In the genomic region with DNA sequence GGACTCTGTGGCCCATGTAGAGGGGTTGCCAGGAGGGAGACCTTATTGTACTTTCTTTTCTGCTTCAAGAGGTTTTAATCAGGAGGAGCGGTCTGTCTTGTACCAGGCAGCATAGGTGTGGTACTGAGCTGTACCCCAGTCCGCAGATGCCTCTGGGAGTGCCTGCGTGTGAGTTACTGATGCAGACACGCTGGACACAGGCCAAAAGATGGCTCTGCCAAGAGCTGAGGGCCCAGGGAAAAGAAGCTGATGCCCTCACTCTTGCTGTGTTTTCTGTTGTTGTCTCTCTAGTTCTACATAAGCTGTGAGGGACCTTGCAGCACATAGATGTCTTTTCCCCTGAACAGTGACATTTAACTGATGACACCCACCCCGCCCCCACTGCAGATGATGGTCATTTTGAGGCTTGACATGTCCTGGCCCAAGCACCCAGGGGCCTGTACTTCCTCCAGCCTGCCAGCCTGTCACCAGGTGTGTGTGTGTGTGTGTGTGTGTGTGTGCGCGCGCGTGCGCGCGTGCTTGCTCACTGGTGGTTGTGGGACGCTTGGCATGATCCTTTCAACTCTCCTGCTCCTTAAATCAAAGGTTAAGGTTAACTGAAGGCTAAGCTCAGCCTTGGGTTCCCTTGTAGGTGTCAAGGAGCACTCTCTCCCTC, we compare ENCODE assay signal across 9 mouse cellular contexts. TPM values are rescaled to one million over a fixed set of nuclear protein-coding genes. Genes with fewer than 3 reads are reported as not detected.
DNase-seq lines count a peak whose midpoint lies in the region; ATAC-seq and TF ChIP-seq lines count a peak whose summit lies in the region.
"Had no signal": no experiment of that assay in that cellular context is flagged by ENCODE, and none has a peak within 500 bp of the region (broad histone marks: within the 10 kb centered on the region; RNA-seq: fewer than 3 reads in every experiment).

No protein-coding gene starts in this region.

- no peak for TF ChIP-seq EP300 in heart, postnatal 0 days (IDR thresholded peaks at IDR 0.05; ENCODE audit: low read depth)

- H3K9me3 ChIP-seq in heart, postnatal 0 days (replicated peaks; ENCODE audit: control insufficient read depth, low read length), result no peaks in the 10 kb centered on the region
- H3K9me3 ChIP-seq in heart, embryonic 10.5 days, result no peaks in the 10 kb centered on the region
- no peaks in the 10 kb centered on the region for H3K9me3 ChIP-seq in neural tube, embryonic 13.5 days
- no peaks in the 10 kb centered on the region for H3K9me3 ChIP-seq in neural tube, embryonic 15.5 days (replicated peaks)

- TF ChIP-seq CTCF in heart, postnatal 0 days (IDR thresholded peaks at IDR 0.05; ENCODE audit: low read depth), result no peak
- no peak for TF ChIP-seq CTCF in thymus, adult 2 months (IDR thresholded peaks at IDR 0.05; ENCODE audit: borderline replicate concordance, control insufficient read depth, extremely low read depth, insufficient read depth, low read length, poor library complexity)

- no peak overlapping the region for H3K27ac ChIP-seq in heart, postnatal 0 days (ENCODE audit: low read depth)
- H3K27ac ChIP-seq in heart, embryonic 10.5 days, result no peak overlapping the region
- peak overlapping the region; percentile 49; the same call in 1 of the 2 replicates for H3K27ac ChIP-seq in neural tube, embryonic 13.5 days (replicated peaks)
- no peak overlapping the region for H3K27ac ChIP-seq in neural tube, embryonic 15.5 days (replicated peaks)
- H3K27ac ChIP-seq in thymus, adult 2 months (ENCODE audit: control insufficient read depth, insufficient read depth, low read length), result peak overlapping the region; percentile 6; the same call in 1 of the 2 replicates

- H3K36me3 ChIP-seq in heart, postnatal 0 days (replicated peaks; ENCODE audit: control insufficient read depth, insufficient read depth, low read length), result peaks cover 36% of the 10 kb centered on the region
- peaks cover 51% of the 10 kb centered on the region for H3K36me3 ChIP-seq in heart, embryonic 10.5 days
- H3K36me3 ChIP-seq in neural tube, embryonic 13.5 days, result 0 out of 2 replicates have a peak, but pooled peaks cover 7% of the 10 kb centered on the region
- H3K36me3 ChIP-seq in neural tube, embryonic 15.5 days, result no peaks in the 10 kb centered on the region
- no peaks in the 10 kb centered on the region for H3K36me3 ChIP-seq in thymus, adult 2 months (ENCODE audit: control insufficient read depth, insufficient read depth, low read length)

- no peaks in the 10 kb centered on the region for H3K27me3 ChIP-seq in heart, postnatal 0 days (ENCODE audit: control insufficient read depth, insufficient read depth, low read length)
- no peaks in the 10 kb centered on the region for H3K27me3 ChIP-seq in heart, embryonic 10.5 days (ENCODE audit: insufficient read depth, poor library complexity, severe bottlenecking)
- no peaks in the 10 kb centered on the region for H3K27me3 ChIP-seq in neural tube, embryonic 13.5 days
- no peaks in the 10 kb centered on the region for H3K27me3 ChIP-seq in neural tube, embryonic 15.5 days (replicated peaks)
- H3K27me3 ChIP-seq in thymus, adult 2 months (ENCODE audit: control insufficient read depth, insufficient read depth, low read length), result no peaks in the 10 kb centered on the region

- no peak for TF ChIP-seq POLR2A in thymus, adult 2 months (IDR thresholded peaks at IDR 0.05; ENCODE audit: control insufficient read depth, extremely low read depth, insufficient read depth, low read length, poor library complexity)

- peaks cover 60% of the 10 kb centered on the region for H3K4me1 ChIP-seq in heart, postnatal 0 days (ENCODE audit: control insufficient read depth, insufficient read depth)
- H3K4me1 ChIP-seq in heart, embryonic 10.5 days, result peaks cover 81% of the 10 kb centered on the region
- peaks cover 77% of the 10 kb centered on the region for H3K4me1 ChIP-seq in neural tube, embryonic 13.5 days (replicated peaks)
- H3K4me1 ChIP-seq in neural tube, embryonic 15.5 days, result peaks cover 49% of the 10 kb centered on the region
- H3K4me1 ChIP-seq in thymus, adult 2 months (replicated peaks; ENCODE audit: control insufficient read depth, insufficient read depth, low read length), result peaks cover 79% of the 10 kb centered on the region

- peak; percentile 26 for DNase-seq in heart, postnatal 0 days (ENCODE audit: low spot score)
- no peak for DNase-seq in heart, embryonic 10.5 days (ENCODE audit: low spot score)
- DNase-seq in induced T-regulatory cell, adult 2 months (ENCODE audit: low read depth), result peak; percentile 38
- DNase-seq in thymus, adult 2 months, result peak; percentile 36
- DNase-seq in embryo, embryonic 11 days, result no peak
- DNase-seq in frontal cortex, postnatal 14 days (ENCODE audit: low spot score in 2 of 2), result no peak
- DNase-seq: right cerebral cortex, postnatal 4 days had no signal

- H3K4me3 ChIP-seq in heart, postnatal 0 days (ENCODE audit: low read depth, low read length), result no peak overlapping the region
- H3K4me3 ChIP-seq in heart, embryonic 10.5 days, result no peak overlapping the region
- H3K4me3 ChIP-seq in neural tube, embryonic 13.5 days, result no peak overlapping the region
- H3K4me3 ChIP-seq in neural tube, embryonic 15.5 days (replicated peaks), result no peak overlapping the region
- no peak overlapping the region for H3K4me3 ChIP-seq in thymus, adult 2 months (ENCODE audit: control insufficient read depth, insufficient read depth, low read length)

- H3K9ac ChIP-seq in heart, postnatal 0 days (replicated peaks; ENCODE audit: low read depth, low read length), result no peak overlapping the region
- no peak overlapping the region; the same call in 1 of the 2 replicates for H3K9ac ChIP-seq in neural tube, embryonic 13.5 days
- H3K9ac ChIP-seq in neural tube, embryonic 15.5 days (replicated peaks), result no peak overlapping the region

- WGBS in heart, postnatal 0 days, result 75% methylated on average over 13 of the region's 13 CpGs
- WGBS in heart, embryonic 10.5 days, result 94% methylated on average over 13 of the region's 13 CpGs
- 92% methylated on average over 13 of the region's 13 CpGs for WGBS in neural tube, embryonic 13.5 days
- 87% methylated on average over 13 of the region's 13 CpGs for WGBS in neural tube, embryonic 15.5 days
- 69% methylated on average over 13 of the region's 13 CpGs for WGBS in thymus, adult 2 months

- no peak for ATAC-seq in heart, postnatal 0 days (ENCODE audit: insufficient read depth, low read depth)
- no peak for ATAC-seq in neural tube, embryonic 13.5 days (ENCODE audit: low read depth)
- ATAC-seq in neural tube, embryonic 15.5 days (ENCODE audit: low FRiP score), result no peak

- H3K4me2 ChIP-seq in heart, postnatal 0 days (ENCODE audit: low read depth, low read length), result no peak overlapping the region
- H3K4me2 ChIP-seq in neural tube, embryonic 13.5 days, result no peak overlapping the region
- no peak overlapping the region for H3K4me2 ChIP-seq in neural tube, embryonic 15.5 days

RNA-seq across cellular contexts. Expression of a gene that starts 29.7 kb away (rescaled TPM):
- 26.1 and 26.6 TPM in 2 replicates for total RNA-seq in heart, postnatal 0 days (2014; rRNA removed; ENCODE audit: low replicate concordance)
- 18.2 and 22.4 TPM in 2 replicates for polyA plus RNA-seq in heart, postnatal 0 days (2015; fragmentation: Nextera tagmentation; extraction: Ambion mirVana)
- 16.9 and 17.4 TPM in 2 replicates for polyA plus RNA-seq in heart, embryonic 10.5 days (2016; fragmentation: Nextera tagmentation; extraction: Ambion mirVana)
- polyA plus RNA-seq in neural tube, embryonic 13.5 days (2015; fragmentation: Nextera tagmentation; extraction: Ambion mirVana), result 14.6 and 14.8 TPM in 2 replicates
- polyA plus RNA-seq in neural tube, embryonic 15.5 days (2015; fragmentation: Nextera tagmentation; extraction: Ambion mirVana), result 10.1 and 11.8 TPM in 2 replicates
- polyA plus RNA-seq in thymus, adult 2 months (2012; rRNA removed), result 54.4 and 63.3 TPM in 2 replicates

Comparison
In these comparisons a context has a peak if more than half of its experiments do, and no peak if none do; other contexts are left out.
1. DNase-seq: peak in heart, postnatal 0 days (single experiment), induced T-regulatory cell, adult 2 months (single experiment) and thymus, adult 2 months (single experiment); none in heart, embryonic 10.5 days (single experiment), embryo, embryonic 11 days (single experiment) and frontal cortex, postnatal 14 days (0 of 2).
2. H3K27ac ChIP-seq: peak in neural tube, embryonic 13.5 days (single experiment) and thymus, adult 2 months (single experiment); none in heart, postnatal 0 days (single experiment), heart, embryonic 10.5 days (single experiment) and neural tube, embryonic 15.5 days (single experiment).